Mouse (Mus musculus): ENCODE measurements around the gene Atp8b4. TPM values are rescaled to one million over a fixed set of nuclear protein-coding genes. Genes with fewer than 3 reads are reported as not detected.

The Atp8b4 gene
- polyA plus RNA-seq, 1 experiment from 2014 or later, result 0.13 TPM

- DNase-seq (no peak), ATAC-seq (ENCODE audit: low FRiP score, low TSS enrichment) (no peak)
- Histone ChIP-seq H3K27me3 (ENCODE audit: control insufficient read depth, insufficient read depth, low read length) (no peaks in the 10 kb centered on the region), H3K4me2 (ENCODE audit: low read length) (no peak overlapping the region), H3K9ac (replicated peaks; ENCODE audit: low read length) (no peak overlapping the region), H3K4me1 (ENCODE audit: control insufficient read depth, insufficient read depth, low read length) (no peaks in the 10 kb centered on the region), H3K9me3 (ENCODE audit: control insufficient read depth, low read length) (no peaks in the 10 kb centered on the region), H3K36me3 (ENCODE audit: control insufficient read depth, insufficient read depth, low read length) (no peaks in the 10 kb centered on the region), H3K27ac (replicated peaks; ENCODE audit: low read depth, low read length) (no peak overlapping the region), H3K4me3 (replicated peaks; ENCODE audit: low read depth, low read length) (no peak overlapping the region)
- WGBS, result 83% methylated on average over 4 of the region's 4 CpGs
Observed at GRCm38 (mm10) chr2:126491446-126491845, 9.0 kb downstream of the Atp8b4 start.

GRCm38 (mm10) chr2:126490573-126490972 is 9.9 kb downstream of the Atp8b4 start:
- no peak for DNase-seq
- no peak for ATAC-seq (ENCODE audit: low FRiP score, low TSS enrichment)
- Histone ChIP-seq H3K9me3 (ENCODE audit: control insufficient read depth, low read length) (no peaks in the 10 kb centered on the region), H3K27ac (replicated peaks; ENCODE audit: low read depth, low read length) (no peak overlapping the region), H3K4me1 (ENCODE audit: control insufficient read depth, insufficient read depth, low read length) (no peaks in the 10 kb centered on the region), H3K27me3 (ENCODE audit: control insufficient read depth, insufficient read depth, low read length) (no peaks in the 10 kb centered on the region), H3K9ac (replicated peaks; ENCODE audit: low read length) (no peak overlapping the region), H3K36me3 (ENCODE audit: control insufficient read depth, insufficient read depth, low read length) (no peaks in the 10 kb centered on the region), H3K4me3 (replicated peaks; ENCODE audit: low read depth, low read length) (no peak overlapping the region), H3K4me2 (ENCODE audit: low read length) (no peak overlapping the region)
- 91% methylated on average over 9 of the region's 9 CpGs for WGBS

GRCm38 (mm10) chr2:126485262-126486017 is 15.0 kb downstream of the Atp8b4 start:
- Histone ChIP-seq H3K9ac (replicated peaks; ENCODE audit: low read length) (no peak overlapping the region), H3K27me3 (ENCODE audit: control insufficient read depth, insufficient read depth, low read length) (no peaks in the 10 kb centered on the region), H3K27ac (replicated peaks; ENCODE audit: low read depth, low read length) (no peak overlapping the region), H3K36me3 (ENCODE audit: control insufficient read depth, insufficient read depth, low read length) (no peaks in the 10 kb centered on the region), H3K4me2 (ENCODE audit: low read length) (no peak overlapping the region), H3K9me3 (ENCODE audit: control insufficient read depth, low read length) (no peaks in the 10 kb centered on the region), H3K4me1 (ENCODE audit: control insufficient read depth, insufficient read depth, low read length) (no peaks in the 10 kb centered on the region), H3K4me3 (replicated peaks; ENCODE audit: low read depth, low read length) (no peak overlapping the region)
- 91% methylated on average over 11 of the region's 11 CpGs for WGBS
- ATAC-seq (ENCODE audit: low FRiP score, low TSS enrichment), result no peak
- no peak for DNase-seq

- DNase-seq (no peak), ATAC-seq (ENCODE audit: low FRiP score, low TSS enrichment) (no peak)
- H3K9me3 ChIP-seq (ENCODE audit: control insufficient read depth, low read length), result no peaks in the 10 kb centered on the region
- H3K36me3 ChIP-seq (ENCODE audit: control insufficient read depth, insufficient read depth, low read length), result no peaks in the 10 kb centered on the region
- H3K4me1 ChIP-seq (ENCODE audit: control insufficient read depth, insufficient read depth, low read length), result no peaks in the 10 kb centered on the region
- H3K9ac ChIP-seq (replicated peaks; ENCODE audit: low read length), result no peak overlapping the region
- 94% methylated on average over 6 of the region's 6 CpGs for WGBS
- no peak overlapping the region for H3K27ac ChIP-seq (replicated peaks; ENCODE audit: low read depth, low read length)
- H3K27me3 ChIP-seq (ENCODE audit: control insufficient read depth, insufficient read depth, low read length), result no peaks in the 10 kb centered on the region
- no peak overlapping the region for H3K4me2 ChIP-seq (ENCODE audit: low read length)
- H3K4me3 ChIP-seq (replicated peaks; ENCODE audit: low read depth, low read length), result no peak overlapping the region
Observed at GRCm38 (mm10) chr2:126483337-126483736, 17.1 kb downstream of the Atp8b4 start.

- DNase-seq (no peak), ATAC-seq (ENCODE audit: low FRiP score, low TSS enrichment) (no peak)
- Histone ChIP-seq H3K36me3 (ENCODE audit: control insufficient read depth, insufficient read depth, low read length) (no peaks in the 10 kb centered on the region), H3K4me2 (ENCODE audit: low read length) (no peak overlapping the region), H3K27me3 (ENCODE audit: control insufficient read depth, insufficient read depth, low read length) (no peaks in the 10 kb centered on the region), H3K4me3 (replicated peaks; ENCODE audit: low read depth, low read length) (no peak overlapping the region), H3K9me3 (ENCODE audit: control insufficient read depth, low read length) (no peaks in the 10 kb centered on the region), H3K9ac (replicated peaks; ENCODE audit: low read length) (no peak overlapping the region), H3K27ac (replicated peaks; ENCODE audit: low read depth, low read length) (no peak overlapping the region), H3K4me1 (ENCODE audit: control insufficient read depth, insufficient read depth, low read length) (no peaks in the 10 kb centered on the region)
- WGBS, result 93% methylated on average over 7 of the region's 7 CpGs
Observed at GRCm38 (mm10) chr2:126477556-126477955, 22.9 kb downstream of the Atp8b4 start.

- ATAC-seq (ENCODE audit: low FRiP score, low TSS enrichment), result no peak
- Histone ChIP-seq H3K4me2 (ENCODE audit: low read length) (no peak overlapping the region), H3K4me1 (ENCODE audit: control insufficient read depth, insufficient read depth, low read length) (no peaks in the 10 kb centered on the region), H3K27me3 (ENCODE audit: control insufficient read depth, insufficient read depth, low read length) (no peaks in the 10 kb centered on the region), H3K9me3 (ENCODE audit: control insufficient read depth, low read length) (no peaks in the 10 kb centered on the region), H3K27ac (replicated peaks; ENCODE audit: low read depth, low read length) (no peak overlapping the region), H3K4me3 (replicated peaks; ENCODE audit: low read depth, low read length) (no peak overlapping the region), H3K9ac (replicated peaks; ENCODE audit: low read length) (no peak overlapping the region), H3K36me3 (ENCODE audit: control insufficient read depth, insufficient read depth, low read length) (no peaks in the 10 kb centered on the region)
- WGBS, result 91% methylated on average over 11 of the region's 11 CpGs
- no peak for DNase-seq
Observed at GRCm38 (mm10) chr2:126475681-126476410, 24.6 kb downstream of the Atp8b4 start.

GRCm38 (mm10) chr2:126474019-126474418 is 26.5 kb downstream of the Atp8b4 start:
- no peaks in the 10 kb centered on the region for H3K4me1 ChIP-seq (ENCODE audit: control insufficient read depth, insufficient read depth, low read length)
- no peak for DNase-seq
- no peaks in the 10 kb centered on the region for H3K36me3 ChIP-seq (ENCODE audit: control insufficient read depth, insufficient read depth, low read length)
- H3K9ac ChIP-seq (replicated peaks; ENCODE audit: low read length), result no peak overlapping the region
- no peak overlapping the region for H3K27ac ChIP-seq (replicated peaks; ENCODE audit: low read depth, low read length)
- no peak overlapping the region for H3K4me2 ChIP-seq (ENCODE audit: low read length)
- 90% methylated on average over 6 of the region's 6 CpGs for WGBS
- no peaks in the 10 kb centered on the region for H3K27me3 ChIP-seq (ENCODE audit: control insufficient read depth, insufficient read depth, low read length)
- no peaks in the 10 kb centered on the region for H3K9me3 ChIP-seq (ENCODE audit: control insufficient read depth, low read length)
- H3K4me3 ChIP-seq (replicated peaks; ENCODE audit: low read depth, low read length), result no peak overlapping the region
- no peak for ATAC-seq (ENCODE audit: low FRiP score, low TSS enrichment)

GRCm38 (mm10) chr2:126472836-126473235 is 27.6 kb downstream of the Atp8b4 start:
- no peak overlapping the region for H3K4me2 ChIP-seq (ENCODE audit: low read length)
- no peaks in the 10 kb centered on the region for H3K4me1 ChIP-seq (ENCODE audit: control insufficient read depth, insufficient read depth, low read length)
- no peak overlapping the region for H3K9ac ChIP-seq (replicated peaks; ENCODE audit: low read length)
- H3K27me3 ChIP-seq (ENCODE audit: control insufficient read depth, insufficient read depth, low read length), result no peaks in the 10 kb centered on the region
- DNase-seq (no peak), ATAC-seq (ENCODE audit: low FRiP score, low TSS enrichment) (no peak)
- 85% methylated on average over 5 of the region's 5 CpGs for WGBS
- no peaks in the 10 kb centered on the region for H3K36me3 ChIP-seq (ENCODE audit: control insufficient read depth, insufficient read depth, low read length)
- no peaks in the 10 kb centered on the region for H3K9me3 ChIP-seq (ENCODE audit: control insufficient read depth, low read length)
- H3K4me3 ChIP-seq (replicated peaks; ENCODE audit: low read depth, low read length), result no peak overlapping the region
- no peak overlapping the region for H3K27ac ChIP-seq (replicated peaks; ENCODE audit: low read depth, low read length)

GRCm38 (mm10) chr2:126467790-126468189 is 32.7 kb downstream of the Atp8b4 start:
- Histone ChIP-seq H3K4me1 (ENCODE audit: control insufficient read depth, insufficient read depth, low read length) (no peaks in the 10 kb centered on the region), H3K9ac (replicated peaks; ENCODE audit: low read length) (no peak overlapping the region), H3K27me3 (ENCODE audit: control insufficient read depth, insufficient read depth, low read length) (no peaks in the 10 kb centered on the region), H3K4me3 (replicated peaks; ENCODE audit: low read depth, low read length) (no peak overlapping the region), H3K27ac (replicated peaks; ENCODE audit: low read depth, low read length) (no peak overlapping the region), H3K4me2 (ENCODE audit: low read length) (no peak overlapping the region), H3K9me3 (ENCODE audit: control insufficient read depth, low read length) (no peaks in the 10 kb centered on the region), H3K36me3 (ENCODE audit: control insufficient read depth, insufficient read depth, low read length) (no peaks in the 10 kb centered on the region)
- no peak for DNase-seq
- no peak for ATAC-seq (ENCODE audit: low FRiP score, low TSS enrichment)
- 79% methylated on average over 4 of the region's 4 CpGs for WGBS

Data from midbrain, embryonic 14.5 days (tissue).